Mouse (Mus musculus) stomach, postnatal 0 days (tissue): ENCODE results near the gene Naglu. TPM values are rescaled to one million over a fixed set of nuclear protein-coding genes. Genes with fewer than 3 reads are reported as not detected.

Experiments
- ATAC-seq: fragments of 200-750 bp; cut with Nextera tagmentation; 2 replicates; pipeline ENCODE4 v1.8.0; 2017; ENCODE audit not compliant: low FRiP score, low TSS enrichment
- DNase-seq: peaks from one replicate; pipeline ENCODE4 v3.0.0-alpha.2; 2016; ENCODE audit warnings: low spot score
- H3K27ac ChIP-seq: fragments of 300-500 bp; sonication (generic); replicated peaks from 2 replicates; pipeline ENCODE4 v1.5.1; 2014; ENCODE audit warnings: mild to moderate bottlenecking, control low read depth
- H3K27me3 ChIP-seq: fragments of 300-500 bp; sonication (generic); 2 replicates; pipeline ENCODE4 v1.6.1; 2014; ENCODE audit warnings: low read length; ENCODE audit not compliant: control insufficient read depth, insufficient read depth
- H3K36me3 ChIP-seq: fragments of 300-500 bp; sonication (generic); 2 replicates; pipeline ENCODE4 v1.6.1; 2014; ENCODE audit warnings: low read length, mixed read lengths; ENCODE audit not compliant: control insufficient read depth, insufficient read depth
- H3K4me1 ChIP-seq: fragments of 300-500 bp; sonication (generic); replicated peaks from 2 replicates; pipeline ENCODE4 v1.6.1; 2014; ENCODE audit warnings: antibody characterized with exemption; ENCODE audit not compliant: control insufficient read depth, insufficient read depth
- H3K4me2 ChIP-seq: fragments of 300-500 bp; sonication (generic); replicated peaks from 2 replicates; pipeline ENCODE4 v1.6.1; 2014; ENCODE audit warnings: low read depth, mild to moderate bottlenecking, control low read depth, moderate library complexity
- H3K4me3 ChIP-seq: fragments of 300-500 bp; sonication (generic); 2 replicates; pipeline ENCODE4 v1.5.1; 2014; ENCODE audit warnings: low read depth, low read length, control low read depth
- H3K9ac ChIP-seq: fragments of 300-500 bp; sonication (generic); 2 replicates; pipeline ENCODE4 v1.6.1; 2014; ENCODE audit warnings: mild to moderate bottlenecking, low read length, control low read depth, mixed read lengths
- H3K9me3 ChIP-seq: fragments of 300-500 bp; sonication (generic); 2 replicates; pipeline ENCODE4 v1.6.1; 2016; ENCODE audit warnings: low read length; ENCODE audit not compliant: control insufficient read depth
- CTCF ChIP-seq: IDR thresholded peaks from 2 replicates; pipeline ENCODE4 v1.5.1; 2016; ENCODE audit warnings: antibody characterized with exemption, low read depth, mild to moderate bottlenecking, moderate library complexity
- EP300 ChIP-seq: optimal IDR thresholded peaks from 2 replicates; pipeline ENCODE3; 2016; ENCODE audit warnings: antibody characterized with exemption
- WGBS: fragments of 180-500 bp; shearing (Covaris S2); extraction: QIAGEN DNeasy Blood & Tissue Kit; methylation state at CpG from one replicate; pipeline ENCODE4 v1.1.7; 2014; 5-methylcytosine and 5-hydroxymethylcytosine counted together
- polyA plus RNA-seq: library from polyadenylated mRNA; unstranded; fragments of >200 nt; fragmentation: Nextera tagmentation; extraction: Ambion mirVana; gene quantifications from 2 replicates; pipeline ENCODE4 v1.2.1, GENCODE M21; 2015

Gene Naglu
- polyA plus RNA-seq, 1 experiment from 2014 or later, result 16.0 TPM

DNA sequence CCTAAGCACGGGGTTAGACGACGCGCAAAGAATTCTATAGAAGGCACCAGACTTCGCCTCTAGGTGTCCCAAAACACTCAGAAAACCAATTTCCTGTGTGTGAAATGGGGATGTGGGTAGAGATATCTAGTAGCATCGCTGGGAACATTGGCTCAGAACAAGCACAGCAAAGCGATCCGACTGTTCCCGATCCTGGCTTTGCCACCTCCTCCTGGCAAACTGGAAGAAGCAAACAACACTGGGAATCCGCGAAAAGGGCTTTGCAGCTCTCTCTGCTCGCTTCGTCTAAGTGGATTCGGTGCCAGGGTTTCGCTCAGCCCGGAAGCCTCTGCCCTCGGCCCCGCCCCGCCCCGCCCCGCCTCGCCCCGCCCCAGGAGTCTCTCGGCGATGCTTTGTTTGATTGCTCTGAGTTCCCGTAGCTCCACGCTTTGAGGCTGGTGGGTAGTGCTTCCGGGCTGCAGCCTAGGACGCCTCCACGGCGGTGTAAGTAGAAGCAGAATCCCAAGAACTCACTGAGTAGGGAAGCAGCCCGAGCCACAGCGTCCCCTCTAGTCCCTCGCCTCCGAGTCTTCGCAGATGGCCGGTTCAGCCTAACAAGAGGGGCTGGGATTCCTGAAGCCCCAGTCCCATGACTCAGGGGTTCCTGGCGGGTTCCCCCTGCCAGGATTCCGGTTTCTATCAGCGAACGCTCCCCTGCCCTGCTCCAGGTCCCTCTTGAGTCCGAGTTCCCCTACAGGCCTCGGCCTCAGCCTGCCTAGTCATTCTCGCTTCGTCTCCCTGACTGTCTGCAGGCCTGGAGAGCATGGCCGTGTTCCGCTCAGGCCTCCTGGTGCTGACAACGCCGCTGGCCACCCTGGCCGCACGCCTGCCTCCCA, 12.6 kb downstream of the Naglu start, which contains the start of gene Coasy:
Gene Coasy (plus strand): TSS at position 358 of the 875 bp plus-strand sequence.
- Histone ChIP-seq H3K9me3 (no peaks in the 10 kb centered on the region), H3K36me3 (no peaks in the 10 kb centered on the region), H3K27ac (peak within 1 kb of the TSS; percentile 91), H3K4me2 (peak within 1 kb of the TSS; percentile 94), H3K4me1 (peaks cover 3% of the 10 kb centered on the region; the same call in 1 of the 2 replicates), H3K9ac (peak within 1 kb of the TSS; percentile 73), H3K27me3 (peaks cover 9% of the 10 kb centered on the region; the same call in 1 of the 2 replicates), H3K4me3 (peak within 1 kb of the TSS; percentile 56)
- peak; percentile 90 for ATAC-seq
- TF ChIP-seq CTCF (peak; percentile 71), EP300 (no peak)
- under 1% methylated on average over 51 of the region's 51 CpGs for WGBS
- peak; percentile 96 for DNase-seq

DNA sequence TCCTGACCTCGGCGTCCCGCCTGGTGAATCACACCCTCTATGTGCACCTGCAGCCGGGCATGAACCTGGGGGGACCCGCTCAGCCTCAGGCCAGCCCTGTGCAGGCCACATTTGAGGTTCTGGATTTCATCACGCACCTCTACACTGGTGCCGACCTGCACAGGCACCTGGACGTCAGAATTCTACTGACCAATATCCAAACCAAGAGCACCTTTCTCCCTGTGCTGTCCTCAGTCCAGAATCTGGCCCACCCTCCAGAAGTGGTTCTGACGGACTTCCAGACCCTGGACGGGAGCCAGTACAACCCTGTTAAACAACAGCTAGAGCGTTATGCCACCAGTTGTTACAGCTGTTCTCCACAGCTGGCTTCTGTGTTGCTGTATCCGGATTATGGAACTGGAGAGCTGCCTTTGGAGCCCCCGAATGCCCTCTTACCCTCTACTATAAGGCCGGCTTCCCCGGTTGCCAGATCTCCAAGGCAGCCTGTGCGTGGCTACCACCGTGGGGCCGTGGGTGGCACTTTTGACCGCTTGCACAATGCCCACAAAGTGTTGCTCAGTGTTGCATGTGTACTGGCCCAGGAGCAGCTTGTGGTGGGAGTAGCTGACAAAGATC, 13.4 kb downstream of the Naglu start:
- Histone ChIP-seq H3K27ac (peak overlapping the region; percentile 91), H3K4me3 (peak overlapping the region; percentile 56), H3K36me3 (no peaks in the 10 kb centered on the region), H3K4me1 (peaks cover 9% of the 10 kb centered on the region), H3K9me3 (no peaks in the 10 kb centered on the region), H3K4me2 (peak overlapping the region; percentile 94), H3K9ac (peak overlapping the region; percentile 73), H3K27me3 (peaks cover 9% of the 10 kb centered on the region; the same call in 1 of the 2 replicates)
- WGBS, result 29% methylated on average over 19 of the region's 19 CpGs
- TF ChIP-seq EP300 (no peak), CTCF (no peak)
- DNase-seq (no peak), ATAC-seq (peak; percentile 27; the same call in 1 of the 2 replicates)

- Histone ChIP-seq H3K4me3 (no peak overlapping the region), H3K36me3 (0 out of 2 replicates have a peak, but pooled peaks cover 2% of the 10 kb centered on the region), H3K27me3 (0 out of 2 replicates have a peak, but pooled peaks cover 2% of the 10 kb centered on the region), H3K9ac (no peak overlapping the region), H3K9me3 (no peaks in the 10 kb centered on the region), H3K4me2 (no peak overlapping the region), H3K27ac (no peak overlapping the region), H3K4me1 (peaks cover 9% of the 10 kb centered on the region)
- ATAC-seq, result no peak
- no peak for DNase-seq
- TF ChIP-seq EP300 (no peak), CTCF (no peak)
- 84% methylated on average over 14 of the region's 14 CpGs for WGBS
Observed at GRCm38 (mm10) chr11:101084246-101084645, 14.4 kb downstream of the Naglu start.

- peaks cover 9% of the 10 kb centered on the region for H3K4me1 ChIP-seq
- 0 out of 2 replicates have a peak, but pooled peaks cover 6% of the 10 kb centered on the region for H3K36me3 ChIP-seq
- H3K9ac ChIP-seq, result no peak overlapping the region
- no peak for TF ChIP-seq EP300
- TF ChIP-seq CTCF, result no peak
- H3K4me3 ChIP-seq, result no peak overlapping the region
- H3K9me3 ChIP-seq, result no peaks in the 10 kb centered on the region
- 0 out of 2 replicates have a peak, but pooled peaks cover under 1% of the 10 kb centered on the region for H3K27me3 ChIP-seq
- 91% methylated on average over 12 of the region's 12 CpGs for WGBS
- no peak overlapping the region for H3K27ac ChIP-seq
- DNase-seq, result no peak
- no peak overlapping the region for H3K4me2 ChIP-seq
- ATAC-seq, result no peak
Observed at GRCm38 (mm10) chr11:101084811-101085210, 15.0 kb downstream of the Naglu start.

DNA sequence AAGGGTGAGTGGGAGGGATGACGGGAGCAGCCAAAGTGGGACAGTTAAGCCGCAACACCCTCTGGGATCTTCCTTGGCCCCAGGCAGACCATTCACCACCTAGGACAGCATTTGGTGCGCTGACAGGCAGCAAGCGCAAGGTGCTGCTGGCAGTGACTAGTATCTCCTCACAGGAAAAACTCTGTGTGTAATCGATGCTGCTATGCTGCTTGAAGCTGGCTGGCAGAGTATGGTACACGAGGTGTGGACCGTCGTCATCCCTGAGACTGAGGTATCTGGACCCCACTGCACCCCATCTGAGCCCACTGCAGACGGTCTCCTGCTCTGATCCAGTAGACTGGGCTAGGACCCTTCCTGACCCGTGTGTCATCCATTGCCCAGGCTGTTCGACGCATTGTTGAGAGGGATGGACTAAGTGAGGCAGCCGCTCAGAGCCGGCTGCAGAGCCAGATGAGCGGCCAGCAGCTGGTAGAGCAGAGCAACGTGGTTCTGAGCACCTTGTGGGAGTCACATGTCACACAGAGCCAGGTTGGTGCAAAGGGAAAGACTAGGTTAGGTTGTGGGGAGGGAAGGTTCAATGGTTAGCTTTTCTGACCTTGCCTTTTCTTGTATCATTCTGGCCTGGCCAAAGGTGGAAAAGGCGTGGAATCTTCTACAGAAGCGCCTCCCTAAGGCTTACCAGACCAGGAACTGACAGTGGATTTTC, 16.0 kb downstream of the Naglu start:
- H3K4me1 ChIP-seq, result peaks cover 9% of the 10 kb centered on the region
- no peaks in the 10 kb centered on the region for H3K27me3 ChIP-seq
- no peaks in the 10 kb centered on the region for H3K9me3 ChIP-seq
- ATAC-seq, result no peak
- WGBS, result 94% methylated on average over 18 of the region's 18 CpGs
- H3K4me2 ChIP-seq, result no peak overlapping the region
- TF ChIP-seq EP300, result no peak
- TF ChIP-seq CTCF, result no peak
- DNase-seq, result no peak
- H3K36me3 ChIP-seq, result 0 out of 2 replicates have a peak, but pooled peaks cover 10% of the 10 kb centered on the region
- no peak overlapping the region for H3K4me3 ChIP-seq
- H3K27ac ChIP-seq, result 0 out of 2 replicates have a peak overlapping the region, but pooled peaks have one; percentile 8
- no peak overlapping the region for H3K9ac ChIP-seq
